Mouse (Mus musculus) R1 (cell line): ENCODE results near the gene Vat1.
"Not testable (repeated sequence)": the region's sequence is repeated elsewhere in the genome, so short reads cannot be mapped to it uniquely, and the experiment has no call there.

ENCODE experiments used
- DNase-seq: peaks from one replicate; pipeline ENCODE4 v3.0.0-alpha.2; 2018; ENCODE audit warnings: low read depth, low spot score

Gene Vat1

GRCm38 (mm10) chr11:101466552-101466950 lies 521 bp upstream of the Vat1 start:
- not testable (repeated sequence) for DNase-seq

GRCm38 (mm10) chr11:101465101-101465868 lies 745 bp downstream of the Vat1 start:
- peak; percentile 89 for DNase-seq

- DNase-seq = peak; percentile 65
Measured at GRCm38 (mm10) chr11:101464211-101465100, 1.6 kb downstream of the Vat1 start, which contains the start of gene Rnd2. Rnd2 (plus strand) TSS chr11:101464999.

- DNase-seq = peak; percentile 83
Measured at GRCm38 (mm10) chr11:101462583-101463440, 3.2 kb downstream of the Vat1 start.

- no peak for DNase-seq
Measured at GRCm38 (mm10) chr11:101462141-101462540, 3.9 kb downstream of the Vat1 start.

- DNase-seq = no peak
Measured at GRCm38 (mm10) chr11:101460321-101460720, 5.7 kb downstream of the Vat1 start.

GRCm38 (mm10) chr11:101459716-101460115 lies 6.3 kb downstream of the Vat1 start:
- DNase-seq = no peak

GRCm38 (mm10) chr11:101458217-101458616 lies 7.8 kb downstream of the Vat1 start:
- DNase-seq = no peak

- no peak for DNase-seq
Measured at GRCm38 (mm10) chr11:101457631-101458030, 8.4 kb downstream of the Vat1 start.

GRCm38 (mm10) chr11:101455627-101456026 lies 10.4 kb downstream of the Vat1 start:
- DNase-seq = no peak

GRCm38 (mm10) chr11:101454702-101455101 lies 11.3 kb downstream of the Vat1 start:
- DNase-seq = no peak

- DNase-seq = no peak
Measured at GRCm38 (mm10) chr11:101452093-101452774, 13.8 kb downstream of the Vat1 start.

- no peak for DNase-seq
Measured at GRCm38 (mm10) chr11:101451536-101451935, 14.5 kb downstream of the Vat1 start.

- peak; percentile 71 for DNase-seq
Measured at GRCm38 (mm10) chr11:101450394-101450793, 15.6 kb downstream of the Vat1 start.

GRCm38 (mm10) chr11:101449596-101449995 lies 16.4 kb downstream of the Vat1 start:
- DNase-seq = not testable (repeated sequence)

- no peak for DNase-seq
Measured at GRCm38 (mm10) chr11:101448899-101449298, 17.1 kb downstream of the Vat1 start.

- peak; percentile 86 for DNase-seq
Measured at GRCm38 (mm10) chr11:101448274-101448746, 17.7 kb downstream of the Vat1 start, which contains the start of gene Ifi35. Ifi35 (plus strand) TSS chr11:101448407.

GRCm38 (mm10) chr11:101447786-101448185 lies 18.2 kb downstream of the Vat1 start:
- no peak for DNase-seq

- DNase-seq = not testable (repeated sequence)
Measured at GRCm38 (mm10) chr11:101446860-101447259, 19.2 kb downstream of the Vat1 start.

GRCm38 (mm10) chr11:101446319-101446718 lies 19.7 kb downstream of the Vat1 start:
- DNase-seq = peak; percentile 65

GRCm38 (mm10) chr11:101442760-101443159 lies 23.3 kb downstream of the Vat1 start:
- no peak for DNase-seq
